Mouse (Mus musculus) C2C12 (cell line): ENCODE data around the gene Rap2c.

Source experiments
- CEBPB ChIP-seq: IDR thresholded peaks from one replicate; pipeline ENCODE4 v1.6.1; 2011; ENCODE audit warnings: low read depth, mild to moderate bottlenecking, control low read depth, moderate library complexity
- CTCF ChIP-seq: IDR thresholded peaks from one replicate; pipeline ENCODE4 v1.5.1; 2011; ENCODE audit not compliant: control insufficient read depth, insufficient read depth, insufficient read length
- FOSL1 ChIP-seq: IDR thresholded peaks from one replicate; pipeline ENCODE4 v1.8.0; 2011; ENCODE audit warnings: mild to moderate bottlenecking, low read length; ENCODE audit not compliant: poor library complexity, insufficient read depth, severe bottlenecking
- MAX ChIP-seq: IDR thresholded peaks from one replicate; pipeline ENCODE4 v1.6.1; 2011; ENCODE audit warnings: mild to moderate bottlenecking, control low read depth
- MYOD1 ChIP-seq: IDR thresholded peaks from one replicate; pipeline ENCODE4 v1.6.1; 2011; ENCODE audit warnings: low read depth; ENCODE audit not compliant: control insufficient read depth, insufficient read length
- MYOG ChIP-seq: IDR thresholded peaks from one replicate; pipeline ENCODE4 v1.6.1; 2011; ENCODE audit not compliant: control insufficient read depth, insufficient read length; ENCODE audit errors: extremely low read depth
- USF1 ChIP-seq: IDR thresholded peaks from one replicate; pipeline ENCODE4 v1.6.1; 2011; ENCODE audit warnings: low read depth, mild to moderate bottlenecking, control low read depth, moderate library complexity

DNA sequence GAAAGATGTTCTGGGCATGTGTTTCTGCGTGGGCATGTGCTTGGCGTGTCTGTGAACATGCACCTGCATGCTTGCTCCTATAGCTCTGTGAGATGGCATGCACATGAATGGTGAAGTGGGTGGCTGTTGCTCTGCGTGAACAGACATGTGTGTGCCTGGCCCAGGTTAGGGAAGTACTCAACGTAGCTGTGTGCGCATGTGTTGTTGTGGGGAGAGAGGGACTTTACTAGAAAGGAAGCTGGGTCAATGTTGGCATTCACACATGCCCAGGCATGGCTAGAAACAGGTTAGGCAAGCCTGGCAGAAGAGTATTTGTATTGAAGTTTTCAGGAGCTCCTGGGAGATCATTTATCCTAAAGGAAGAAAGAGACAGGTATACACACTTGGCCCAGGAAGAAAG lies 26.5 kb downstream of the Rap2c start:
- TF ChIP-seq FOSL1 (no peak), CTCF (no peak), USF1 (no peak), MAX (no peak), CEBPB (no peak), MYOG (no peak), MYOD1 (no peak)
